Mouse (Mus musculus) brain, adult 2 months (tissue): ENCODE results near the gene Ddo.

Experiments
- DNase-seq: peaks from one replicate; pipeline ENCODE4 v3.0.0; 2011; ENCODE audit warnings: low read depth, low spot score

Gene Ddo

DNA sequence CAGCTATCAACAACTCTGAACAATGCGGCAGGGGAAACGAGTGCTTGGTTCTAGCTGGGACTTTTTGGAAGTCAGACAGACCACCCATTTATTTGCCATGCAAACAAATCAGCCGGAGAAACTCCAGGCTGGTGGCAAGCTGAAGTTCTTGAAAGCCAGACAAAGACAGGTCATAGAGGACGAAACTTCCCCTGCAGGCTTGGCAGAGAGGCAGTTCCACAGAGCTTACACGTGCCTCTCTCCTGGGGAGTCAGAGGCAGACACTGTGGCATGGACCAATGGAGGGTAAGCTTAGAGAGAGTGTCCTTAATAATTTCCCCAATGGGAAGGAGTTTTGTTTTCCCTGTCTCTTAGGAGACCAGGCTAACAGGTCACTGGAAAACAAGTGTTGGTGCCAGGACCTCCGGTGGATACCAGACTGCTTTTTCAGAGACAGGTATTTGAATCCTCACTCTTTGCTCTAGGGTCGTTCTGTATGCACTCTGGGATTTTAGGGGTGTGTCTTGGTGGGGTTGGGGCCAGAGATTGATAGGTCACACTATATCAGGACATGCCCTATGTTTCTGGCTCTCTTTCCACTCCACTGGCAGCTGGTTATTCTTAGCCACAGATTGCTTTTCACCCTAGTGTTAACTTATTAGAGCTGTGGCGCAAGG, at the start of gene Ddo:
Ddo (plus strand) TSS at position 356 of the 656 bp plus-strand sequence.
- DNase-seq, result peak; percentile 79

DNA sequence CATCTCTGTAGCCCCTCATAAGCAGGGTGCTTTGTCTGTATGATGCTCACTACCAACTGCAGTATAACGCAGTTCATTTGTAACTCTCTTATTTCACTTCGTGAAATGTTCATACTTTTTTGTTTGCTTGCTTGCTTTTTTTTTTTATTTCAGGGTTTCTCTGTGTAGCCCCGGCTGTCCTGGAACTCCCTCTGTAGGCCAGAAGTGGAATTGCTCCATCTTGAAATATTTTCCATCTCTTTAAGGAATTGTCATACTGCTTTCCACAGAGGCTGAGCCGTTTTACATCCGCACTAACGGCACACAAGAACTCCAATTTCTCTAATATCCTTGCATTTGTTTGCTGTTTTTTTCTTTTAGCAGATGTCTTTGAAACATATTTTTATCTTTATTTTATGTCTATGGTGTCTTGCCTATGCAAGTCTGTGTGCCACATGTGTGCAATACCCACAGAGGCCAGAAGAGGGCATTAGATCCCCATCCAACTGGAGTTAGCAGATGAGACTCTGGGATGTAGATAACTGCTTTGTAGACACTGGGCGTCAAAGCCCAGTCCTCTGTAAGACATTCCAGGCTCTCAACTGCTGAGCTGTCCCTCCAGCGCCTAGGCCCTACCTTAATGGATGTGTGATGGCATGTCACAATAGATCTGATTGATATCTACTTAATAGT, 46.1 kb upstream of the Ddo start:
- DNase-seq, result peak; percentile 19

DNA sequence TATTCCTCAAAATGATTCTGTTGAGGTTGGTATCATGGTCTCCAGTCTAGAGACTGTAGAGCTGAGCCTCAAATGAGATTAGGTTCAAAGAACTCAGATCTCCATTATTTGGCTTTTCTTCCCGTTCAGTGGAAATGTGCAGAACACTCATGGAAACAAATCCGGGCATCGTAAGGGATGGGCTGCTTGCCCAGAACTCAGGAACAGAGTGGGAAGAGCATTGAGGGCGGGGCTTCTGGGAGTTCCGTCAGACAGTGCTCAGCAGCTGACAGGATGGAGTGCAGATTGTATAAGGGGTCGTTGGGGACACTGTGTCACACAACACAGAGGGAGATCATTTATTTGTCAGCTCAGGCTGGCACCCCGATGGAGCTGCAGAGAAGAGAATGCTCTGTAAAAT, 37.6 kb upstream of the Ddo start:
- peak; percentile 76 for DNase-seq

DNA sequence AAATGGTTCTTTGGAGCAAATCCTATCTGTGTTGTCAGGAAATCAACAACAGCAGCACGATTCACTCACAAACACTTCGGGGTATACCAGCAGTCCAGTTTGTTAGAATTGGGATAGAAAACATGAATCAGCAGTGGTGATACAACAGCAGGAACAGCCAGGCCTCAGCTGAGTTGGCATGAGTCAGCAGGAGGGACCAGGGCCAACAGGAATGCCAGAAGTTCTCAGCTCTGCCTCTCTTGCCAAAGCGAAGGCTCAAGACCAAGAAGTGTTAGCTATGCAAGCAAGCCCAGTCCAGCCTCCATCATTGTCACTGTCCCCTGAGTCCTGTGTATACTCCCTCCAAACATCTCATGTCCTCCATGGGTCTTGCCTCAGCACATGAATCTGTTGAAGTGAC, 32.6 kb upstream of the Ddo start:
- peak; percentile 72 for DNase-seq

DNA sequence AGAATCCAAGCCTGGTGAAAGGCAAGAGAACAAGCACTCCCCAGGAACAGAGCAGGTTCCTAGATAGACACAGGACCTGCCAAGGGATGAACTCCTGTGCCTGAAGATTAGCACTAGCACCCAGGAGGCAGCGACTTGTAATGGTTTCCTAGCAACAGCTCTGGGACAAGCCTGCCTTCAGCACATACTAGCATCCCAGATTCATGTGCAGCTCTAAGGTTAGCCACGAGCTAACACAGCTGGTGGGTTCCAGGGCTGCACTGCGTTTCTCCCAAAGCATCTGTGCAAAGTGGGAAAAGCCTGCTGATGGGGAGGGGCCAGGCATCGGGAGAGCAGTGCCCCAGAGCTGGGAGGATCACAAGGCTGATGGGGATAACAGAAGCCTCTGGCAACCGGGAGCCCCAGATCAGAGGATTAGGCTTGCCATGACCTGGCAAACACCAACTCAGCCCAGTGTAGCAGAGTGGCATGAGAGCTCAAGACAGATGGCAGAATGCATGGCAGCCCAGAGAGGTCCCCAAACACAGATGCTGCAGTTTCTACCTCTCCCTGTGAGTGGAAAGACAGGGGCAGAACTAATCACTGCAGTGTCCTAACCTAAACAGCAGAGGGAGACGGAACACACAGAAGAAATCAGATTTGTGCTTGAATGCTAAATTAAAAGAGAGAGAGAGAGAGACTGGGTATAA, 25.0 kb upstream of the Ddo start:
- DNase-seq, result peak; percentile 62

DNA sequence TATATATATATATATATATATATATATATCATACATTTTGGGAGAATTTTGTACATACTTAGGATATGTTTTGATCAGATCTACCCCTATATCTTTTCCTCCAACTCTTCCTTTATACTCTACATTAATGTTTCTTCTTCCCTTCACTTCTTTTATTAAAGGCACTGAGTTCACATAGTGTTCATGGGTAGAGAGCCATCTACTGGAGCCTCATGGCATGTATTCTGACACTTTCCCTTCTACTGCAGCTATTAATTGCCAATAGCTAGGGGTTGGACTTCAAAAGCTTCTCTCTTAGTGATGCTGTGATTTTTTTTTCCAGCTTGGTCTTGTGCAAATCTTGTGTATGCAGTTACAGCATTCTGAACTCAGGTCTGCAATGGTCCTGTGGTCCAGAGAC, 11.8 kb upstream of the Ddo start:
- no peak for DNase-seq

DNA sequence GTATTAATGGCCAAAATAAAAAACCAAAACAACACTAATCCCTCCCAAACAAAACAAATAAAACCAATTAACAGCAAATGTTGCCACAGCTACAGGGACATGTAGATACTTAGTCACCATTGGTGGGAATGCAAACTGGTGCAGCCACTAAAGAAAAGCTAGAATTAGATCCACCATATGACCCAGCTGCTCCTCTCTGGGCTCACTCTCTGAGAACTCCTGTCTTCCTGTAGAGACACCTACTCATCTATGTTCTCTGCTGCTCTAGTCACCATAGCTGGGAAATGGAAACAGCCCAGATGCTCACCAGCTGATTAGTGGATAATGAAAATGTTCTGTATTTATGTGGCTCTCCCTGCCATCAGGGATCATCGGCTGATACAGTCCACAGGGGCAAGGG, 10.1 kb upstream of the Ddo start:
- peak; percentile 62 for DNase-seq

DNA sequence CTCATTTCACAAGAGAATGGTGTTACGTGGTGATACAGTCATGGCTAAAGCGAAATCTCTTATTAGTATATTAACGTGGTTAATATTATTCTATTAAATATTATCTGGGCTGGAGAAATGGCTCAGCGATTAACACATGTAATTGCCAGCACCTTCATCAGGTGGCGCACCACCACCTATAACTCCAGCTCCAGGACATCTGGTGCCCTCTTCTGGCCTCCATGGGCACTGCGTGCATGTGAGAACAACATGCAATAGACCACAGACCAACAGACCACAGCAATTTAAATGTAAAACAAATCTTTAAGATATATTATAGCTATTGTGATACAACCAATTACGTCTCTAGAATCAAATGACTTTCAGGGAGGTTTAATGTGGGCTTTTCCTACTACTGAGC, 671 bp upstream of the Ddo start:
- peak; percentile 59 for DNase-seq

DNA sequence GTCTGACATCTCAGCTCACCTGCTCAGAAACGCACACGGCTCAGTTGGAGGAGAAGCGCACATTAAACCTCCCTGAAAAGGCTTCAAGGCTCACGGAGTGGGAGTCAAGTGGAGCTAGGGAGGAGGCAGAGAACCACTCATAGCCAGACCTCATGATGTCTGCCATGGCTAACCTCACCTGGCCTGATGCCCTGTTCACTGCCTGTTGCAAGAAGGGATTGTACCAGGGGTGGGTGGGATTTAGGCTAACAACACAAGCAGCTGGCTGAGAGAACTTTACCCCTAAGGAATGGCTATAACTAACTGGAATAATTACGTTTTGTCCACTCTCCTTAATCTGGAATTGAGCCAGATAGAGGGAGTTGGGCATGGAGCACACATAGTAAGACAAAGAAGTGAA, 646 bp downstream of the Ddo start:
- no peak for DNase-seq

DNA sequence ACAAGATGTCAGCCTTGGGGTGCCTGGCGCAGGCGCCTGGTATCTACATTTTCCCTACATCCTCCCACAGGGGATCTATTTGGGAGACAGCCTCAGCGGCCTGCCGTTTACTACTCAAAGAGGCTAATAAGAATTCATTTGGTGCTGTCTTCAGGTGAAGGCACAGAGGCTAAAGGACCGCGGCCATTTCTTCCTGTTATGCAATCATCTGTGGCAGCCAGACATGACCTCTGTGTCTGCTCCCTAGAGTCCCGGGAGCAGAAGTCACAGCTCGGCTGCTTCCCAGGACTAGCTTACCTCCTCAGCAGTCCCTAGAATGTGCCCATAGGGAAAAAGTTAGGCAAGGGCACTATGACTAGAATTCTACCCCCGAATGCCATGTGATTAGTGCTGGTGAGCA, 1.1 kb downstream of the Ddo start:
- DNase-seq, result no peak

DNA sequence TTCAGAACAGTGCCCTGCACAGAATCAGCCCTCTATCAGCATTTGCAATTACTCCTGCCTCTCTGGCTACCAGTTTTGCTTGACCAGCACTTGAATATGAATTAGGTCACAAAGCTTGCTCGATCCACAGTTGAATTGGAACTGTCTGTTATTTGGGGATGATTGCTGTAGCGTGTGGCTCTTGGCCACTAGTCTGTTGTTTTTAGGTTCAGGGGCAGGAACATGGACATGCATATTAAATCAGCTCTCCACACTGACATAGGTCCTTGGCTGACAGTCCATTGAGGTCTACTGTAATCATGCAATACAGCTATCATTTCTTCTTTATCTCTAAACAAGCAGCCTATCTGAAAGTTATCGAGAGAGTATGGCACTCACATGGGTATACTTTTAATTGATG, 2.3 kb downstream of the Ddo start:
- peak; percentile 9 for DNase-seq

DNA sequence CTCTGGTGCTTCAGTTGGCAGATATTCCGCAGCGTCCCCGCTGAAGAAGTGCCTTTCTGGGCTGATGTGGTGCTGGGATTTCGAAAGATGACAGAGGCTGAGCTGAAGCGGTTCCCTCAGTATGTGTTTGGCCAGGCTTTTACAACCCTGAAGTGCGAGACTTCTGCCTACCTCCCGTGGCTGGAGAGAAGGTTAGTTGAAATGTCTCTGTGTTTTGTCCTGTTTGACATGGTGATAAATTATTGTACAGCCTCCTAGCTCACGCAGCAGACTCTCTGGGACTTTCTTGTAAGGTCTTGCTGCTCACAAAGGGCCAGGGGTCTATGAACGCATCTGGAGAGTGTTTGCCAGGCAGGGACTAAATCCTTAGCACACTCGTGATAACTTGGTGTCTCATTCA, 7.5 kb downstream of the Ddo start:
- no peak for DNase-seq

DNA sequence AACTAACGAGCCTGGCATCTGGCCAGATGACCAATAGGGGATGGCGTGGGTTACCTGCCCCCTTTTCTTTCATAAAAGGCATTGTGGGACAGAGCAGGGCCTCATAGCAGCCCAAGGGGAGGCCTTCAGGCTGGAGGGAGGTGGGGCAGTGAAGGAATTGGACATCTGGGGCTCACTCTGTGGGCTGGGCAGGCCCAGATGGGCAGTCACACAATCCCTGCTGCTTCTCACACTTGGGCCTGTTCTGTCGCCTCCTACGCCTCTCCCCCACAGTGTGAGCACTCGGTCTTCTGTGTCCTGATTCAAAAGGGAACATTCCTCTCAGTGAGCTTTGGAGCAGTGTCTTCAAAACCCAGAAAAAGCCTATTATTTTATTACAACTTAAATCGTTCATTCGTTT, 8.5 kb downstream of the Ddo start:
- DNase-seq, result peak; percentile 96

DNA sequence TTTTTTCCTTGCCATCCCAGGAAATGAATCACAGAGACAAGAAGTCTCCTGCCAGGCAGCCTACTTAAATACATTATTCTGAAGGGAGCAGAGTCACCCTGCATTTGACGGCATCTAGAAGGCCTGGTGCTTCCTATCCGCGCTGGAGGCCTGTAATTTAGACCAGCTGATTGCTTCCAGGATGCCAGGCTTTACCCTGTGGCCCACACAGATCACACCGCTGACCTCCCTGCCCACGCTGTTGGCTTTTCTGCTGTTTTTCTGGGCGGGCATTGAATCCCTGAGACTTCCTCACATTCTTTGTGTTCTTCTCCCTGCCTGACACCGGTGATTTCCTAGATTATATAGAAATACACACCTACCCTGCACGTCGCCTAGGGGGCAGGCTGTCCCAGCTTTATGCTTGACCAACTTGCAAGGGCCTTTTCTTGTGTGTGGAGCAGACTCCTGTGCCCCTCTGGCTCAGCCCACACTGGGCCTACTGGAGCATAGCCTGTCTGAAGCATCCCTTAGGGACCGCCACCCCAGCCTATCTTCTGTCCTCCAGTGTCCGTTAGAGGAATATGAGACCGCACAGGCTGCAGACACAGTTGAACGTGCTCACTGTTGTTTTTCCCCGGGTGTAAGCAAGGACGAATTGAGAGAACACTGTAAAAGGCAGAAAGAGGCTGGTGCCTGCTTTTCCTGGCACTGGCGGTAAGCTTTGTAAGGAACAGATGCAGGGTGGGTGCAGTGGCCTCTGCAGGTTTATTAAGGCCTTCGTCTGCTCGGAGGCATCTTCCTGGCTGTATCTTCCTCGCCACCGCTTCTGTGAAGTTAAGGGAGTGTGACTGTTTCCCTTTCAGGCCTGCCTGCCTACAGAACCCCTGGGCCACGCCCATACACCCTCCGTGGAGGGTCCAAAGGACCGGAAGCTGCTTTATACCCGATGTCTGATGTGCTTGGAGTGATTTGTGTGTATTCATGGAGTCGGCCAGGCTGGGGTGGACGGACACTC, 9.3 kb downstream of the Ddo start:
- DNase-seq, result peak; percentile 84

DNA sequence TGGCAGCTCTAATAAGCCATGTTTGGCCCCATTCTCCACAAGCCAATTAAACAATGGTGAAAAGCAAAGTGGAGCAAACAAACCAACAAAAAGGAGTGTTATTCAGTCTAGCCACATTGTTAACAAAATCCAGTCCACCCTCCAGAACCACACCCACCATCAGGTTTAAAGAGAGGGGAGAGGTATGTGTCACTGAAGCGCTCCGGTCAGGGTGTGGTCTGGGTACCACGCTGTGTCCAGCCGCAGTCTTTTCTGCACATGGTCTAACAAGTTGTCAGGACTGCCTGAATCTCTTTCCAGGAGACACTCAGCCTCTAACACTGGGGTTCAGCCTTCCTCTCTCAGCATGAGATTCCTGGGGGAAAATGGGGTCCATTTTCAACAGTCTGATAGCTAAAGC, 10.6 kb downstream of the Ddo start:
- no peak for DNase-seq

DNA sequence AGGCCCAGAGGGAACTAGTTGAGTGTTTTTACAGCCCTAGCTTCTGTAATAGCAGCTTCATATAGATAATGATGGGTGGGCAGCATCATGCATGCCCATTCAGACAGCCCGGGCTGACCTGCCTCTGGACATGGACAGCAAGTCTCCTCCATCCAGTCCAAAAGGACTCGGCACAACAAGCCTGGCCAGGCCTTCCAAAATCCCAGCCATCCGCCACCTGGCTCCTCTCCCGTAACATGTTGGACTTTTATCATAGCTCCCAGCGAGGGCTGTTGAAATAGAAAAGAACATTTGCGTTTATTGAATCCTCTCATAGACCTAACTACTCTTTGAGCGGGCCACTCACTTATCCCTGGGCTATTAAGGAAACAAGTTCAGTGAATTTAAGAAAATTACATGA, 12.1 kb downstream of the Ddo start:
- peak; percentile 81 for DNase-seq

DNA sequence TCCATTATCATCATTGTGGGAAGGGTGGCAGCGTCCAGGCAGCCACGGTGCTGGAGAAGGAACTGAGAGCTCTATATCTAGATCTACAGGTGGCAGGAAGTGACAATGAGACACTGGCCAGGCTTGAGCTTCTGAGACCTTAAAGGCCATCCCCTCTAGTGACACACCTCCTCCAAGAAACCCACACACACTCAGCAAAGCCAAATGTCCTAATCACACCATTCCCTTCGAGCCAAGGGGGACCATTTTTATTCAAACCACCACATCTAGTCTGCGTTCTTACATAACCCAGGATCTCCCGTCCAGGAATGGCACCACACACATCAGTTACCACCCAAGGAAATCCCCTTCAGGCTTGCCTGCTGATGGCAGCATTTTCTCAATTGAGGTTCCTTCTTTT, 13.3 kb downstream of the Ddo start:
- no peak for DNase-seq

DNA sequence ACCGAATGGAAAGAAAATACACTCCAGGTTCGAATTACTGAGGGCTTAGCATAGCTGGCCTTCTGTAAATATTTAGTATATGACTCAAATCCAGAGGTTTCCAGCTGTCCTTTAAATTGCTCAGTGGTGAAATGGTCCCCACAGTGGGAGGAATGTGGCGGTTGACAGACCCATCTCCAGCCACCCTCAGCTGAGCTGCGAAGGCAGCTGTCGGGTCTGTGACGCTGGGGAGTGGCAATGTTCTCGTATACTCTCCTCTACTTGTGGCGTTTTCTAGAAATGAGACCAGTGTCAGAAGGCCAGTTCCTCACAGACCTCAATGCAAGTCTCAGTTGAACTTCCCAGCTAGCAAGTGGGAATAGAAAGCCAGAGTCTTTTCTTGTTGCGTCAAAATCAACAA, 14.6 kb downstream of the Ddo start:
- no peak for DNase-seq

DNA sequence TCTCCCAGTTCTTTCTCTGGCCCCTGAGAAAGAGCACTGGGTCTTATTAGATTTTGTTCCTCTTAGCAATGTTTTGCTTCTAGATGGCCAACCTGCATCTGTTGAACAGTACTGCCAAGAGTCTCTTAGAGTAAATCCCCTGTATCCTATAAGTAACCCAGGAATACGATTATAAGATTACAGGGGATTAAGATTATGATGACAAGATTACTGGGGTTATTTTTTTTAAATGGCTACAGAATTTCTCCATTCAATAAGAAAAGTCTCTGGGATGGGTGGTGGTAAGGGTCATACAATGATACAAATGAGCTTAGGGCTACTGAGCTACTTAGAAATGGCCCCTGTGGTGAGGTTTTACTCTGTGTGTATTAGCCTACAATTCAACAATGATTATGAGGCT, 15.5 kb downstream of the Ddo start:
- no peak for DNase-seq

DNA sequence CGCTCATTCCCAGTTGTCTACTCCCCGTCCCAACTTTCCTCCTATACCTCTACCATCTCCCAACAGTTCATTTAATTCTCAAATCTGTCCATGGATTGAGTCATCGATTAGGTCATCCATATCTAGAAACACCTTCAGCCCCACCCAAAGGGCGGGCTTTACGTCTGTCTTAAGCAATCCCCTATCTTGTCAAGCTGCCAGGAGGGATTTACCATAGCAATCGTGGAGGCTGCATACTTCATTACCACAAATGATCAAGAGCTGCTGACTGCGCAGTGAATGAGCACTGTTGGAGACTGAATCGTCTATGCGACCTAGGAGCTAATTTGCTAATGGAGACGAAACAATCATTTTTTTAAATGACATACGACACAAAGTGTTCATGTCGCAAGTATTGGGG, 19.0 kb downstream of the Ddo start:
- no peak for DNase-seq

DNA sequence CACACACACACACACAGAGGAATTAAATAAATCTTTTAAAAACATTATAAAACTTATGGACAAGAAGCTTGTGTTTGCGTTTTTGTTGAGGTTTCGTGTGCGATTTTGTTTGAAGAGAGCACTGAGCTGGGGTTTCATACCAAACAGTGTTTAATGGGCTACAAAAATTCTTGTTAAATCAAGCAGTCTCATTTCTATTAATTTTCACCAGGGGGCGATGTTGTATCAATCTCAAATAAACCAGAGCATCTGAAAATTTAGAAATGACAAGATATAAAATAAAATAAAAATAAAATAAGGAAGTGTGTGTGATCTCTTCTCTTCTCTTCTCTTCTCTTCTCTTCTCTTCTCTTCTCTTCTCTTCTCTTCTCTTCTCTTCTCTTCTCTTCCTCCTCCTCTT, 19.8 kb downstream of the Ddo start:
- peak; percentile 67 for DNase-seq

DNA sequence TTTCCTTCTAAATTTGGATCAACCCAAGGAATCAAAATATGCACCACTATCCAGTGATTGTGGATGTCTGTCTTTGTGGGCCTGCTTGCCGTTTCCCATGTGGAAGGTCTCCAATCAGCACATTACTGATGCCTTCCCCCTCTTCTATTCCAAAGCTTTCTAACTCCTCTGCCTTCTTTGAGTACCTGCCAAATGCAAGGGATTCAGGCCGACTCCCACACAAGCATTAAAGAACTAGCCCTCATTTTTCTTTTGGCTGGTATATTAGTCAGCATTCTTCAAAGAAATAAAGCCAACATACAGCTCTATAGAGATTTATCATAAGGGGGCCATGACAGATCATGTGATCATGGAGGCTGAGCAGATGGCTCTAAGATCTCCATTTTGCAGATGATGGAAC, 21.9 kb downstream of the Ddo start:
- DNase-seq, result peak; percentile 64
